Mouse (Mus musculus): ENCODE results near the gene Gm340. TPM values are rescaled to one million over a fixed set of nuclear protein-coding genes. Genes with fewer than 3 reads are reported as not detected.

The Gm340 gene
- polyA plus RNA-seq, 1 experiment from 2014 or later = 0.82 TPM

DNA sequence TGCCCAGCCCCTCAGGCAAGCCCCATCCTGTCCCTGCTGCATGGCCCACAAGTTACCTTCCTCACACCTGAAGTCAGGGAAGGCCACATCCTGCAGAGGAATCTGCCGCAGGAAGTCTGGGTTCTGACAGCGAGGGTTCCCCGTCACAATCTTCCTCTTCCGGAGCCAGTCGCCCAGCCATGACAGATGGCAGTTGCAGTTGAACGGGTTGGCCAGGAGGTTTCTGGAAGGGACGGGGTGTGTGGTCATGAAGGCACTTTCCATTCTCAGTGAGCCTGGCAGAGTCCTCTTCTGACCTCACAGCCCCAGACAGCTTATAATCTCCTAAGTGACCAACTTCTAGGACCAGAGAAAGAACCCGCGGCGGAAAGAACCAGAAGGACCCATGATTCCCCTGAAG lies 51.9 kb downstream of the Gm340 start:
- WGBS = 73% methylated on average over 10 of the region's 10 CpGs
- no peak overlapping the region for H3K4me3 ChIP-seq (ENCODE audit: low read depth, low read length)
- no peak overlapping the region for H3K9ac ChIP-seq (ENCODE audit: low read length)
- no peaks in the 10 kb centered on the region for H3K4me1 ChIP-seq (replicated peaks; ENCODE audit: control insufficient read depth, insufficient read depth)
- H3K4me2 ChIP-seq (replicated peaks; ENCODE audit: low read depth) = no peak overlapping the region
- H3K27me3 ChIP-seq (ENCODE audit: control insufficient read depth, insufficient read depth, low read length) = no peaks in the 10 kb centered on the region
- no peaks in the 10 kb centered on the region for H3K9me3 ChIP-seq (ENCODE audit: control insufficient read depth, low read length)
- no peak for TF ChIP-seq CTCF (IDR thresholded peaks at IDR 0.05; ENCODE audit: low read depth)
- no peak for TF ChIP-seq EP300 (optimal IDR thresholded peaks at IDR 0.05)
- no peak overlapping the region for H3K27ac ChIP-seq (replicated peaks)
- DNase-seq (ENCODE audit: low spot score) = no peak
- no peaks in the 10 kb centered on the region for H3K36me3 ChIP-seq (ENCODE audit: control insufficient read depth, insufficient read depth, low read length)
- no peak for ATAC-seq (ENCODE audit: low FRiP score, low TSS enrichment)

DNA sequence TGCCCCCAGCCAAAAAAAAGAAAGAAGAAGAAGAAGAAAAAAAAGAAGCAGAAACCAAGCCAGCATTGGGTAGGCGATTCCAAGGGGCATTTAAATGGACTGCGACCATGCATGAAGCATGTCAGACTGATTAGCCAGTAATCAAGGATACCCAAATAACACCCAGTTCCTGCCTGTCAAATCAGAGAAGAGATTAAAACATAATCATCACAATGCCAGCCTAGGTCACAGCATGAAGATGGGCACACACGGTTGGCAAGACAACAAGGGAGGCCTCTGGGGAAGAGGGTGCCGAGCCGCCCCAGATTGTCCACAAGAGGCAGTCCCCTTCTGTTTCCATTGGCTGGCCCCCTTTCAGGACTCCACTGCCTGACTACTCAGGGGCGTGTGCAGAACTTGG lies 52.8 kb downstream of the Gm340 start:
- no peak for ATAC-seq (ENCODE audit: low FRiP score, low TSS enrichment)
- Histone ChIP-seq H3K9ac (ENCODE audit: low read length) (no peak overlapping the region), H3K9me3 (ENCODE audit: control insufficient read depth, low read length) (no peaks in the 10 kb centered on the region), H3K36me3 (ENCODE audit: control insufficient read depth, insufficient read depth, low read length) (no peaks in the 10 kb centered on the region), H3K27ac (replicated peaks) (no peak overlapping the region), H3K4me3 (ENCODE audit: low read depth, low read length) (no peak overlapping the region), H3K4me2 (replicated peaks; ENCODE audit: low read depth) (no peak overlapping the region), H3K27me3 (ENCODE audit: control insufficient read depth, insufficient read depth, low read length) (no peaks in the 10 kb centered on the region), H3K4me1 (replicated peaks; ENCODE audit: control insufficient read depth, insufficient read depth) (no peaks in the 10 kb centered on the region)
- no peak for TF ChIP-seq CTCF (IDR thresholded peaks at IDR 0.05; ENCODE audit: low read depth)
- no peak for TF ChIP-seq EP300 (optimal IDR thresholded peaks at IDR 0.05)
- WGBS = 74% methylated on average over 6 of the region's 6 CpGs
- no peak for DNase-seq (ENCODE audit: low spot score)

Small RNA genes within 50 kb of the gene (microRNA-seq; reads per million reads assigned to microRNA genes)
- gene Mir8091 = not detected

Other genes with a start within 250 kb of the Gm340 start
- 1.6 and 1.9 TPM in 2 replicates for gene Pik3ap1, start 197.3 kb upstream of the Gm340 start, polyA plus RNA-seq (2015; fragmentation: Nextera tagmentation; extraction: Ambion mirVana)
- gene Lcor, start 99.7 kb upstream of the Gm340 start, polyA plus RNA-seq (2015; fragmentation: Nextera tagmentation; extraction: Ambion mirVana) = 12.9 TPM in 2 replicates
- gene Slit1, start 161.3 kb downstream of the Gm340 start, polyA plus RNA-seq (2015; fragmentation: Nextera tagmentation; extraction: Ambion mirVana) = 0.25 and 0.28 TPM in 2 replicates
- 2.7 and 3.5 TPM in 2 replicates for gene Arhgap19, start 219.7 kb downstream of the Gm340 start, polyA plus RNA-seq (2015; fragmentation: Nextera tagmentation; extraction: Ambion mirVana)
- gene Frat1, start 247.6 kb downstream of the Gm340 start, polyA plus RNA-seq (2015; fragmentation: Nextera tagmentation; extraction: Ambion mirVana) = 9.3 and 9.8 TPM in 2 replicates

Data from stomach, postnatal 0 days (tissue).